Mouse (Mus musculus): ENCODE data around the gene Dmrta1. TPM values are rescaled to one million over a fixed set of nuclear protein-coding genes. Genes with fewer than 3 reads are reported as not detected.
"Not testable (repeated sequence)": the region's sequence is repeated elsewhere in the genome, so short reads cannot be mapped to it uniquely, and the experiment has no call there.

The Dmrta1 gene
- polyA plus RNA-seq, 2 experiments, result 0.25 to 0.58 TPM

DNA sequence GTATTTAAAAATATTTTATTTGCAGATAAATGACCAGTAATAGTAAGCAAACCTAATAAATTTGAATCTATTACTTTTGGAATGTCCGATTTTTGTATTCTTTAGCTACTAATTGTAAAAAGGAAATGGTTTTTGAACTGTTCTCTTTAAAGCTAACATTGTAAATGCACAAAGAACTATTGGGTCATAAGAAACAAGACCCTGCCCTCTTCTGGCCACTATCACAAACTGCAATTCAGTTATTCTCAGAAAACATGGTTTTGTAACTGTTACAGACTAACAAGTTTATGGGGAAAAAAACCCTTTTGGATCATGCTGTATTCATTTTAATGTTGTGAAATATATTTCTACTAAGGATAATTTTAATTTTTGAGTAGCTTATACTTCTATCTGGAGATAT is 13.5 kb downstream of the Dmrta1 start:
- Histone ChIP-seq H3K27me3 (ENCODE audit: control insufficient read depth, insufficient read depth, low read length) (peaks cover 25% of the 10 kb centered on the region), H3K27ac (replicated peaks; ENCODE audit: low read depth, low read length) (no peak overlapping the region), H3K4me3 (replicated peaks; ENCODE audit: low read length) (no peak overlapping the region), H3K4me1 (ENCODE audit: control insufficient read depth, insufficient read depth, low read length) (0 out of 2 replicates have a peak, but pooled peaks cover 4% of the 10 kb centered on the region), H3K9me3 (ENCODE audit: control insufficient read depth, low read length) (no peaks in the 10 kb centered on the region), H3K36me3 (ENCODE audit: control insufficient read depth, insufficient read depth, low read length) (no peaks in the 10 kb centered on the region), H3K4me2 (replicated peaks; ENCODE audit: low read depth, low read length, severe bottlenecking) (no peak overlapping the region), H3K9ac (ENCODE audit: low read depth, low read length, severe bottlenecking) (no peak overlapping the region)
- DNase-seq (ENCODE audit: low spot score) (no peak), ATAC-seq (ENCODE audit: low FRiP score, low read depth) (no peak)
- 16% methylated on average over 1 of the region's 1 CpGs for WGBS
- no peak for TF ChIP-seq POLR2A (IDR thresholded peaks at IDR 0.05; ENCODE audit: borderline replicate concordance, extremely low read depth, insufficient read depth, insufficient read length)

DNA sequence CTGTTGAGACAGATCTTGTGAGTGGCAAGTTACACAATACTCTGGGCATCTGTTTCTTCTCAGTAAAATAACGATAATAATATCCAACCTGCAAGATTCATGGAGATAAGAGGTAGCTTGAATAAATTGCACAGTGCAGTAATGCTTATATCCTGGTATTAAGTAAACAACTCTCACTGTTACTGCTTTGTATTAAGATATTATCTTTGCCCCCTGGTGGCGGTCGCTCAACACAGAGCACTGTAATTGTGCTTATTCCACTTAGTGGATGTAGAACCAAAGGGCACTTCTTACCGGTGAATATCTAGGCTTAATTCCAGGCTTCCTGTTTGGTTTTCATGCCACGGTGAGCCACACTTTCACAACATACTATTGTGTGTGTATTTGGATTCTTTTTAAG is 16.4 kb downstream of the Dmrta1 start:
- no peaks in the 10 kb centered on the region for H3K27me3 ChIP-seq (ENCODE audit: control insufficient read depth, insufficient read depth, low read length)
- 70% methylated on average over 5 of the region's 5 CpGs for WGBS
- no peak overlapping the region for H3K4me2 ChIP-seq (replicated peaks; ENCODE audit: low read depth, low read length, severe bottlenecking)
- ATAC-seq (ENCODE audit: low FRiP score, low read depth) (no peak), DNase-seq (ENCODE audit: low spot score) (no peak)
- no peaks in the 10 kb centered on the region for H3K4me1 ChIP-seq (ENCODE audit: control insufficient read depth, insufficient read depth, low read length)
- no peak overlapping the region for H3K9ac ChIP-seq (ENCODE audit: low read depth, low read length, severe bottlenecking)
- H3K4me3 ChIP-seq (replicated peaks; ENCODE audit: low read length), result no peak overlapping the region
- no peak for TF ChIP-seq POLR2A (IDR thresholded peaks at IDR 0.05; ENCODE audit: borderline replicate concordance, extremely low read depth, insufficient read depth, insufficient read length)
- no peak overlapping the region for H3K27ac ChIP-seq (replicated peaks; ENCODE audit: low read depth, low read length)
- H3K36me3 ChIP-seq (ENCODE audit: control insufficient read depth, insufficient read depth, low read length), result no peaks in the 10 kb centered on the region
- H3K9me3 ChIP-seq (ENCODE audit: control insufficient read depth, low read length), result no peaks in the 10 kb centered on the region

DNA sequence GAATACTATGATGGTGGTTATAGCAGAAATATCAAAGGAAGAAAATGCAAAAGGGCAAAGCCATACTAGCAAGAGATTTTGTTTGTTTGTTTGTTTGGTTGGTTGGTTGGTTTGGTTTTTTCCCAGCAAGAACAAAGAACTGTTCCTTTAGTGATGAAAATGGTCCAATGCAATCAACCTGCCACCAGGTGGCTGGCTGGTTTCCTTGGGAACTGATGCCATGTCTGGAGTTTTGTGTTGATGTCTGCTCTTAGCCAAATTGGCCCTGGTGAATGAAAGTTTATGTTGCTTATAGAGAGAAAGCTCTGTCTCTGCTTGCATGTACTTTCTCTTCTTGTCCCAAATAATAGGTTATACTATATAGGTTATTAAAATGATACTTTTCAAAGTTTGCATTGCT is 18.7 kb downstream of the Dmrta1 start:
- no peak overlapping the region for H3K4me3 ChIP-seq (replicated peaks; ENCODE audit: low read length)
- no peak for TF ChIP-seq POLR2A (IDR thresholded peaks at IDR 0.05; ENCODE audit: borderline replicate concordance, extremely low read depth, insufficient read depth, insufficient read length)
- H3K9ac ChIP-seq (ENCODE audit: low read depth, low read length, severe bottlenecking), result no peak overlapping the region
- H3K4me1 ChIP-seq (ENCODE audit: control insufficient read depth, insufficient read depth, low read length), result no peaks in the 10 kb centered on the region
- ATAC-seq (ENCODE audit: low FRiP score, low read depth) (no peak), DNase-seq (ENCODE audit: low spot score) (no peak)
- no peaks in the 10 kb centered on the region for H3K36me3 ChIP-seq (ENCODE audit: control insufficient read depth, insufficient read depth, low read length)
- no peaks in the 10 kb centered on the region for H3K9me3 ChIP-seq (ENCODE audit: control insufficient read depth, low read length)
- H3K4me2 ChIP-seq (replicated peaks; ENCODE audit: low read depth, low read length, severe bottlenecking), result no peak overlapping the region
- no peaks in the 10 kb centered on the region for H3K27me3 ChIP-seq (ENCODE audit: control insufficient read depth, insufficient read depth, low read length)
- H3K27ac ChIP-seq (replicated peaks; ENCODE audit: low read depth, low read length), result no peak overlapping the region

DNA sequence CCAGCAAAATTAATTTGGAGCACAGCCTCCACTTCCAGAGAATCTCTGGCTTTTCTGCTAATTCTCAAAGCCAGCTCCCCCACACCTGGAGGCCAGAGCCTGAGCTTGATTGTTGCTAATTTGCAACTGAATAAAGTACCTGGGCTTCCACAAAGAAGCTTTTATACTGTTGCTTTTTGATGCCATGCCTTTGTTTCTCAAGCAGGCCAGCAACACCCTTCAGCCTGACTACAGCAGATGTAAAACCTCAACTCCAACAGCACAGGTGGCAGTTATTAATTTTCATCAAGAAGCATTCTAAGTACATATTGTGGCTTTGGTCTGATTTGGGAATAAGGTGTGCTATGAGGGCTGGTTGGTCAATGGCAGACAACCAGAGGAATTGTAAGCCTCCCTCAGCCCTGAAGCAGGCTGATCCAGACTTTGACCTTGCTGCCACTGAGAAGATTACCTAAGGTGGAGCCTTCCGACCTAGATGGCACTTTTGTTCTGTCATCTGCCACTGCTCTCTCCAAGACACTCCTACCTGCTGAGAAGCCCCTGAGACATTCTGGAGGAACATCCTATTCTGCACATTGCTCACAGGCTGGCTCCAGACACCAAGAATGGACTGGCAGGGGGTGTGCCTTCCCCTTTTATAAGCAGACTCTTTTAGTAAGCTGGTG is 44.4 kb downstream of the Dmrta1 start:
- not testable (repeated sequence) for H3K9me3 ChIP-seq (ENCODE audit: control insufficient read depth, low read length); H3K4me1 ChIP-seq (ENCODE audit: control insufficient read depth, insufficient read depth, low read length); DNase-seq (ENCODE audit: low spot score); H3K27ac ChIP-seq (replicated peaks; ENCODE audit: low read depth, low read length); H3K27me3 ChIP-seq (ENCODE audit: control insufficient read depth, insufficient read depth, low read length); H3K36me3 ChIP-seq (ENCODE audit: control insufficient read depth, insufficient read depth, low read length); H3K4me2 ChIP-seq (replicated peaks; ENCODE audit: low read depth, low read length, severe bottlenecking); H3K4me3 ChIP-seq (replicated peaks; ENCODE audit: low read length); ATAC-seq (ENCODE audit: low FRiP score, low read depth); H3K9ac ChIP-seq (ENCODE audit: low read depth, low read length, severe bottlenecking)
- 87% methylated on average over 1 of the region's 1 CpGs for WGBS
